Mouse (Mus musculus) heart, adult 11 months (tissue): ENCODE measurements around the gene Gltp.

Source experiments
- DNase-seq: peaks from one replicate; pipeline ENCODE4 v3.0.0; 2022

Gltp gene

DNA sequence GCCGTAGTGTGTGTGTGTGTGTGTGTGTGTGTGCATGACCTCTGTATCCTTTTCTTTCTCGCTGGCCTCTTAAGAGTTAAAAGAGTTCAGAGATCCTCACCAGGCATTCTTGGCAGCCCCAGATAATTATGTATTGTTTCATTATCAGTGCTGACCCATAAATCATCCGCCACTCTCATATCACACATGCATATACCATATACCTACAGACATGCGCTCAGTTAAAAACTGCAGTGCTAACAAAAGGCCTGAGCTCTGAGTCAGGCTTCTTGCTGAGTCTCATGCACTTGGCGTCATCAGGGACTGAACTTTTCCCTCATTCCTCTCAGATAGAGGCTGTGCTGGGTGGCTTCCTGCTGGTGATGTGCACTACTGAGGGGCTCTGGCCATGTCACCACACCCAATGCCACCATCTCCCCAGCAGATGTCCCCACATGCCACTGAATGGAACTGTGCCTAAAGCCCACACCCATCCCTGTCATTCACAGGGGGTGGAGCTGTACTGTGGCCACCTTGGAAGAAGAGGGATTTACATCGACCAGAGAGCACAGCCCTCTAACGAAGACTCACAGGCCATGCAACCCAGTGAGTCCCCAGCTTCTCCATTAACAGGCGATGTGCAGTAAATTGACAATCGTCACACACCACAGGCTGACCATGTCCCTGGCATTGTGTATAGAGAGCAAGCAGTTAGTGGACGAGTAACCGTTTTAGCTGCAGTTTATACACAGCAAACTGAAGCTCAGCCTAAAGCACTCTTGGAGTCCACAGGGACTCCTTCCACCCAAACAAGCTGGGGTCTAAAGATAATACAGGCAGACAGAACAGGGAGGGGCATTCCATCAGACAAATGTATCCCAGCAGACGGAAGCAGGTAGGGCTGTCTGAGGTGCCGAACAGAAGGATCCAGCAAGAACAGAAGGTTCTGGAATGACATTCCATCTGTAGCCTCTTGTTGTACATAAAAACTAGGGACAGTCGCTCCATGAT, 11.9 kb upstream of the Gltp start:
- DNase-seq, result peak; percentile 94

DNA sequence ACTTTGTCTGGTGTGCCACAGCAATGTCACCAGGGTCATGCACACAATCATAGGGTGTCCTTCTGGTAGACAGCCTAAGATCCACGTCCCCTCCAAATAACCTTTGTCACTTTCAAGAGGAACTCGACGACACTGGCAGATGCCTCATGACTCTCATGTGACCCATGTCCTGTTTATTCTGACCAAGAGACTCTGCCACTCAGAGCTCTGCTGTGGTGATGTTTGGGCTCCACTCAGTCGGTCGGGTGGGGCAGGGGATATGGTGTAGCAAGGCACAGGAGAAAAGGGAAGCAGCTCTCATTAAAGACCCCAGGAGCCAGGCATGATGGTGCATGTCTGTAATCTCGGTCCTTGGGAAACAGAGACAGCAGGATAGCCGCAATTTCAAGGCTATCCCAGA, 8.2 kb upstream of the Gltp start:
- DNase-seq, result peak; percentile 98

DNA sequence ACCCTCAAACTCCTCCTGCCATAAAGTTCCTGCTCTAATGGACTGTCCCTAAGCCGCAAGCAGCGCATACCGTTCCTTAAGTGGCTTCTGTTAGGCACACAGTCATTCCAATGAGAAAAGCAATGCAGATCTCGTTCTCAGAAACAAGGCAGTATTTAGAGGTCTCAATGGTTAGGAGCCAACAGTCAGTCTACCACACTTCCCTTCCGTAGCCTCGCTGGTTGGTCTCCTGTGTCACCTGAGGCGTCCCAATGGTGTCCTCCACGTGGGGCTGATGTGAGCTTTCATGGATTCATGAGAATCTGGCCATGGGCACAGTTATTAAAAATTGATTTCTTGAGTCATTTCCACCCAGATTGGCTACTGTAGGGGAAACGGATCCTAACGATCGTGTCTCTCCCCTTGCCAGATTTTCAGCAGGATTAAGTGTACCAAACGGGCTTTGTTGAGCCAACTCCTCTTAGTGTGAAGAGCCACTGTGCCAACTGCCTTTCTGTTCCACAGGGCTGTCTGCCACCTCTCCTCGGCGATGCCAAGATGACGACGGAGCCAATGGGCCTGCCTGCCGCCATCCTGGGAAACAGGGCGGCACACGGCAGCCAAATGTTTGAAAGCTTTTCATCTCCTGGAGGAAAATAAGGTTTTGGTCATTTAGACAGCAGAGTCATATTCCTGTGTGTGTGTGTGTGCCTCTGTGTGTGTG, 7.4 kb upstream of the Gltp start:
- peak; percentile 93 for DNase-seq

GRCm38 (mm10) chr5:114696939-114697338, 6.2 kb upstream of the Gltp start:
- no peak for DNase-seq

GRCm38 (mm10) chr5:114695775-114696174, 5.0 kb upstream of the Gltp start:
- DNase-seq, result no peak

DNA sequence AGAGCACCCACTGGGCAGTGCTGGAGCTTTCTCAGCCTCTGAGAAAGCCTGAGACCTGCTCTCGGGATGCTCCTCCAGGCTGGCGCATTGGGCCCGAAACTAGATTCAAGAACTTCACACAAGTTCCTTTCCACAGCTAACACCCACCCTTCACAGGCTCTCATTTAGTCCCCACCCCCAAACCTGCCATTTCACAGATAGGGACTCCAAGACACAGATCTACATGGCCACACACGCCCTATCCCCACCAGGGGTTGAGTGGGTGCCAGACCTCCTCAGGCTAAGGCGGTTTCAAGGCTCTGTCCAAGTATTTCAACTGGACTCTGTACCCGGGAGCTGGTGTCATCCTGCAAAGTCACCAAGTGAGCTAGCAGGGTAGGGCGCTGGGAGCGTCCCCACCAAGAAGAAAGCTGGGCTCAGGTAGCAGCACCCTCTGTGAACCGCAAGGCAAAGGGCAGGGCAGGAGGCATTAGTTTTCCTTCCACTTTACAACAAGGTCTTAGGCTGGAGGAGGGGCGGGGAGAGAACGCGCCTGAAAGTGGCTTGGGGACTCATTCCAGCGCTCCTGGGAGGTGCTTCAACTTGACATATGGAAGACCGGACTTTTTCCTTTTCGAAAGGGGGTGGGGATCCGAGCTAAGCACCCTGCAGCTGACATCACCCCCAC, 951 bp downstream of the Gltp start:
- peak; percentile 94 for DNase-seq

- peak; percentile 85 for DNase-seq
Measured at GRCm38 (mm10) chr5:114688703-114689102, 2.1 kb downstream of the Gltp start.

DNA sequence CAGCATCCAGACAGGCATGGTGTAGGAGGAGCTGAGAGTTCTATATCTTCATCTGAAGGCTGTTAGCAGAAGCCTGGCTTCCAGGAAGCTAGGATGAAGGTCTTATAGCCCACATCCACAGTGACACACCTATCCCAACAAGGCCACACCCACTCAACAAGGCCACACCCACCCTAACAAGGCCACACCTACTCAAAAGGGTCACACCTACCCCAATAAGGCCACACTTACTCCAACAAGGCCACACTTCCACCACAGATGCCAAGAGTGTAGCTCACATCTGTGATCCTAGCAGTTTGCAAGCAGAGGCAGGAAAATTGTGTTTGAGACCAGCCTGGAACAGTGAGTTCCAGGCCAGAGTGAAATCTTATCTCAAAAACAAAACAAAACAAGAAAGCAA, 2.9 kb downstream of the Gltp start:
- no peak for DNase-seq

DNA sequence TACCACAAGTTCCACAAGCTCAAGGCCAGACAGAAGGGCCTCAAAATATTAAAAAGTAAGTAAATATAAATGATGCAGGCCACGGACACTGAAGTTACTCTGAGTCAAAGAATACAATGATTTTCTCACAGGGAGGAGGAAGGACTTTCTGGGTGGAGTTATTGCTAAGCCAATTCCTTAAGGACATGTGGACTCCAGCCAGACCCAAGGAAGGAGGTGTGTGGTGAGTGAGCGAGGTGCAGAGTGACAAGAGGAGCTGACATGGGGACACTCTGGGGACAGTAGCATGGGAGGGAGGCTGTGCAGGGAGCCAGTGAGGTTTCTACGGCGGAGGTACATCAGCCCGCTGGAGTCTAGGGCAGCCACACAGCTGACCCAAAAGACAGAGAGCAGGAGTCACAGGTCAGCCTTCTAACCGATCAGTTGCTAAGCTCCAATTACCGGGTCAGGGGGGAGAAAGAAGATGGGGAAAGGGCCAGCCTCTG, 4.0 kb downstream of the Gltp start:
- peak; percentile 92 for DNase-seq

DNA sequence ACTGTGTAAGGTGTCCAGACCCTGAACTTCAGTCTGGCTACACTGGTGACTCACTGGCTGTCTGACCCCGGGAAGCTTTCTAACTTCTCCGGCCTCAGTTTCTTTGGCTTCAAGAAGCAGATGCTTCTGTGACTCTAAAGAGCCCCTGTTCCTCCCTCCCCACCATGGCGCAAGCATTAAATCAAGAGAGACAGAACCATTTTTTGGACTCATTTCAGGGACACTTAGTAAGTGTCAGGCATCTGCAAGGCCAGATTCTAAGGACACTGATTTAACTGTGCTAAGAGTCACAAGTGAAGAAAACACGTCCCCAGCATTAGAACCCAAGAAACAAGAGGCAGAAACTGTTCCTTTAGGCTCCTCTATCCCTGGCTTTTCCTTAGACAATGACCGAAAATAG, 4.8 kb downstream of the Gltp start:
- DNase-seq, result no peak

GRCm38 (mm10) chr5:114681717-114682116, 9.1 kb downstream of the Gltp start:
- DNase-seq, result peak; percentile 94

GRCm38 (mm10) chr5:114680676-114681285, 10.0 kb downstream of the Gltp start:
- DNase-seq, result no peak

- DNase-seq, result peak; percentile 92
Measured at GRCm38 (mm10) chr5:114679841-114680591, 10.8 kb downstream of the Gltp start.

DNA sequence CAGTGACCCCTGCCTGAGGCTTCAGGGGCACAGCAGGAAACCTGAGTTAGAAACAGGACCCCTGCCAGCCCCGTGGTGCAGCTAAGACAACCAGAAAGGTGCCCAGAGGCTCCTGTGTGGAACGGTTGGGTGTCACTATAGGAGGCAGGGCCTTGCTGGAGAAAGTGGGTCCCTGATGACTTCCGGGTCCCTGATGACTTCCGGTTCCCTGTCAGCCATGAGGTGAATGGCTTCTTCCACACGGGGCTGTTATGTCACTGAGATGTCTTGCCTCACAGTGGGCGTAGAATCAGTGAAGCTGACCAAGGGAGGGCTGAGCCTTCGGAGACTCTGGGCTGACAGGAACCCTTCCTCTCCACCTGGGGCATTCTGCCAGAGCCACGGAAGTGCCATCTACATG, 16.2 kb downstream of the Gltp start:
- no peak for DNase-seq

DNA sequence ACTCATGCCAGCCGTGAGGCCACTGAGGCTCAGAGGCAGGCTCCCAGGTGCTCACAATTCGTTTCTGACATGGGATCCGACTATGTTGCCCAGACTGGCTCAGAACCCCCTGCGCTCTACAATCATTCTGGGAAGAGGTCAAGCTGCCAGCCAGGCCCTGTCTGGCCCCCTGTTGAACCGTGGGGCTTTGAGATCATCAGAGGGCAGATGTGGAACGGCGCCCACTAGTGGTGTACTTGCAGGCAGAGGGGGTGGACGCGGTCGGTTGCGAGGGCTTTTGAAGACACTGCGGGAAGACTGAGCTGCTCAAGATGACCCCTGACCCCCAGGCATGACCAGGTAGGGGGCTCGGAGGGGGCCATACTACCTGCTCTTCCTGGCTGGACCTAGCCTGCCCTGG, 17.7 kb downstream of the Gltp start:
- DNase-seq, result no peak

- DNase-seq, result peak; percentile 92
Measured at GRCm38 (mm10) chr5:114669014-114669413, 21.8 kb downstream of the Gltp start.

DNA sequence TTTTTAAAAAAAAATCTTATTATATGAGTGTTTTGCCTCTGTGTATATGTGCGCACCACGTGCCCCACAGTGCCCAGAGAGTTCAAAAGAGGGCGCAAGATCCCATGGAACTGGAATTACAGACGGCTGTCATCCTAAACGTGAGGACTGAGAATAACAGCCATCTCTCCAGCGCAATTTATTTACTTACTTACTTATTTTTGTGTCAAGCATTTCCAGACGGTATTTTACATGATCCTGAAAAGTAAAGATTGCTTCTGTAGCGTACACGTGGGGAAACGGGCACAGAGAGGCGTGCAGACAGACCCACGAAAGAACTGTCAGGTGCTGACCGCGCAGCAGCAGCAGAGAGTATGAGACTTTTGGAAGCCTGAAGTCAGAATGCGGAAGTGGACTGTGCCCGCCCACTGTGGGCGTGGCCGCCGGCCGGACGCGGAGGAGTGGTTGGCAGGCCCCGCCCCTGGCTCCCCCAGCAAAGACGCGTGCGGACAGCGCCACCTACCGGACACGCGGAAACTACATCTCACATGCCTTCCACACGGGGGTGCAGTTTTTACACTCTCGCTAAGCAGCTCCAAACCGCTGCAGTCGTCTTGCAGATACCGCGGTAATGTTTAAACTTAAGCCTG, 23.4 kb downstream of the Gltp start:
- DNase-seq, result peak; percentile 99

DNA sequence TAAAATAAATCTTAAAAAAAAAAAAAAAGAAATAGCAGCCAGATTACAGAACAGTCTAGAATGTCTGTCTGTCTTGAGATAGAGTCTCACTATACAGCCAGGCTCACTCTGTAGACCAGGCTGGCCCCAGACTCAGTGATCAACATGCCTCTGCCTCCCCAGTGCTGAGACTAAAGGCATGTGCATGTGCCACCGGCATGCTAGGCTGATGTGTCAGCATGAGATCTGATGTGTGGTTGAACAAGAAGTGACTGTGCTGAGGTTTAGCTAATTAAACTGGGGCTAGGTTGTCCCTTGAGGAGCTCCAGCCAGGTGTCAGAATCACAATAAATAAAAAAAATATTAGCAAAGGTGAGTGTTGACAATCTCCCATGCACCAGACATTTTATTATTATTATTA, 24.1 kb downstream of the Gltp start:
- peak; percentile 90 for DNase-seq

DNA sequence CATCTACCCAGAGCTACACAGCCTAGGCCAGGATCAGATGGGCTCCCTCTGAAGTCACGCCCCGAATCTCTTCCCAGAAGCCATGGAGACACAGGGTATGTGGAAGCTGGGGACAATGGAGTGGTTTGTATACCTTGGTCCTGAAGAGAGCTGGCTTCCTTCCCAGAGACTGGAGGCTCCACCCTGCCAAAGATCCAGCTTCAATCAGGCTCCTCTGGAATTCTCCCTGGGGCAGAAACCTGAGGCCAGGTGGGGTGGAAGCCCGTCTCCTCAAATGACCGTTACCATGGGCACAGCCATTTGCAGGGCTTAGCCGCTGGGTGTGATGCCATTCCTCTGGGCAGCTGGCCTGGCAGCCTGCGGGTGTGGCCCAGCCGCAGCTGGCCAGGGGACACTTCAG, 26.0 kb downstream of the Gltp start:
- peak; percentile 91 for DNase-seq

GRCm38 (mm10) chr5:114664139-114664538, 26.6 kb downstream of the Gltp start:
- DNase-seq, result no peak

DNA sequence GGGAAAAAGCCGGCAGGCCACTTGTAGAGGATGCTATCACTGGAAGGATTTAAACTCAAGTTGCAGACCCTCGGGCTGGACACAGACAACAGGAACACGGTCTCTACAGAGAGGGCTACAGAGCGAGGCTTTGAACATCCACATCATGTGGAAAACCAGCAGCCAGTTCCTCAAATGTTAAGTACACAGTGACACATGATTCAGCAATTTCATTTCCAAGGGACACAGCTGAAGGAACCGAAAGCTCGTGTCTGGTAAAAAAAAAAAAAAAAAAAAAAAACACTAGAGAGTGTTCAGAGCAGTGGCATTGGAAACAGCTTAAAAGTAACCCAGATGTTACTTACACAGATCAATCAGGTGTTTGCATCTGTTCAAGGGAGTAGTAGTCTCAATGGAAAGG, 29.8 kb downstream of the Gltp start:
- no peak for DNase-seq

GRCm38 (mm10) chr5:114658255-114658654, 32.5 kb downstream of the Gltp start, which contains the start of gene Trpv4:
Gene Trpv4, minus strand, starts transcription at chr5:114658421.
- DNase-seq, result peak; percentile 94
